Mouse (Mus musculus): Measurements from ENCODE around the gene Anks1.

Anks1 gene

GRCm38 (mm10) chr17:27908888-27909621, at the start of gene Anks1:
Gene Anks1 (plus strand): TSS chr17:27909306.
- peak; percentile 78 for DNase-seq (ENCODE audit: low read depth, low spot score)

DNA sequence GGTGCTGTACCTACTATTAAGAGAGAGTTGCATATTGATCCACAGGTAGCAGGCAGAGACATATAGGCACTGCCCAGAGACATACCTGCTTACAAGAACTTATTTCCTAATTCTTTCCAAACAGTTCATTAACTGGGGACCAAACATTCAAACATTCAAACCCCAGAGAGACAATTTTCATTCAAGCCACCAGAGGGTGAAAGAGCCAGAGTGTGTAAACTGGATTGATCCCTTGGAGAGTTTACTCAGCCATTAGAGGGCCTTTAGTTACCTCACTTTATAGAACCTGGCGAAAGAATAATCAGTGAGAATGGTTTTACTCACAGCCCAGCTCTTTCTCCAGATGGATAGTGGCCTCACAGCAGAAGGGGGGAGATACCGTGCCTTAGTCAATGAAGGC, 43.6 kb upstream of the Anks1 start:
- no peak for DNase-seq (ENCODE audit: low read depth, low spot score)

- DNase-seq (ENCODE audit: low read depth, low spot score): no peak
Observed at GRCm38 (mm10) chr17:27866737-27867136, 42.4 kb upstream of the Anks1 start.

- DNase-seq (ENCODE audit: low read depth, low spot score): no peak
Observed at GRCm38 (mm10) chr17:27871851-27872250, 37.3 kb upstream of the Anks1 start.

- no peak for DNase-seq (ENCODE audit: low read depth, low spot score)
Observed at GRCm38 (mm10) chr17:27873583-27873982, 35.5 kb upstream of the Anks1 start.

GRCm38 (mm10) chr17:27874510-27874909, 34.6 kb upstream of the Anks1 start:
- DNase-seq (ENCODE audit: low read depth, low spot score): no peak

DNA sequence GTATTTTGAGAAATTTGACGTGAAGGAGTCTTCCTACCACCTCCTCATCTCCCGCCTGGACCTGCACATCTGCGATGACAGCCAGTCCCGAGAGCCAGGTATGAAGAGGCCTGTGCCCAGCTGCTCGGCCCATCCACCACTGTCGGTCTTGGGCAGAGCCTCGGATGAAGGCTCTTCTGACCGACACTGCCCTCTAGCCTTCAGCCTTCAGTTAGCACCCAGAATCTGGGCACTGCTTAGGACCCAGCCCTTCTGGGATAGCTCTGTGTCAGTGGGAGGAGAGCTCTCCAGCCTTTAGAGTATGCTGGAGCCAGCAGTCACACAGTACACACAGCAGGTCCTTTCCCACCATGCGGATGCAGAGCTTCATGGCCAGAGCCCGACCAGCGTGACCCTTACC, 27.6 kb upstream of the Anks1 start:
- no peak for DNase-seq (ENCODE audit: low read depth, low spot score)

- no peak for DNase-seq (ENCODE audit: low read depth, low spot score)
Observed at GRCm38 (mm10) chr17:27883129-27883528, 26.0 kb upstream of the Anks1 start.

- DNase-seq (ENCODE audit: low read depth, low spot score): no peak
Observed at GRCm38 (mm10) chr17:27883994-27884393, 25.1 kb upstream of the Anks1 start.

- no peak for DNase-seq (ENCODE audit: low read depth, low spot score)
Observed at GRCm38 (mm10) chr17:27886499-27887210, 22.5 kb upstream of the Anks1 start.

DNA sequence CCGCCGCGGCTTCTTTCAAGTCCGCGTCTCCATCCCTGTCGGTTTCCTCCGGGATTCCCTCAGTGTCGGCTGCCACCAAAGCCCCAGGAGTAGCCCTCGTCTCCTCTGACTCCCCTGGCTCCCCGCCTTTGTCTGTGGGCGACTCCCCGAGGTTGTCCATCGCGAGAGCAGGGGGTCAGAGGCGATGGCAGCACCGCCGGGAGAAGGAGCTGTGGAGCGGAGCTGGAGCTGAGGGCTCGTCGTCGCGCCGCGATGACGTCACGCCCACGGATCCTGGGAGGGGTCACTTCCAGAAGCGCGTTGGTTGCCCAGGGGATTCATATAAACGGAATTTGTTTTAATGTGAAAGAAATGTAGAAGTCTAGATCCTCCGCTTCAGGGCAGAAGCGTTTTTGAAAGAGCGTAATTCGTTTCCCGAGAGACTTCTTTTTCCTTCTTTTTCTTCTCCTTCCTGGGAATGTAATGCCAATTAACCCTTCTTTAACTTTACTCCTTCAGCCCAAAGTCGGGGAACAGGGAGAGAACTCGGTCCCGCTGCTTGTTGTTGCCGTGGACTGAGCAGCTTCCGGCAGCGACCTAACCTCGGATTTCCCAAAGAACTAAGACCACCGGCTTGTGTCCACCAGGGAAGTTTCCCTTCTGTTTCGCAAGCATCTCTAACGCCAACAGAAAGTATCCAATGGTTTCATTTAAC, 1.4 kb upstream of the Anks1 start:
- DNase-seq (ENCODE audit: low read depth, low spot score): peak; percentile 89

DNA sequence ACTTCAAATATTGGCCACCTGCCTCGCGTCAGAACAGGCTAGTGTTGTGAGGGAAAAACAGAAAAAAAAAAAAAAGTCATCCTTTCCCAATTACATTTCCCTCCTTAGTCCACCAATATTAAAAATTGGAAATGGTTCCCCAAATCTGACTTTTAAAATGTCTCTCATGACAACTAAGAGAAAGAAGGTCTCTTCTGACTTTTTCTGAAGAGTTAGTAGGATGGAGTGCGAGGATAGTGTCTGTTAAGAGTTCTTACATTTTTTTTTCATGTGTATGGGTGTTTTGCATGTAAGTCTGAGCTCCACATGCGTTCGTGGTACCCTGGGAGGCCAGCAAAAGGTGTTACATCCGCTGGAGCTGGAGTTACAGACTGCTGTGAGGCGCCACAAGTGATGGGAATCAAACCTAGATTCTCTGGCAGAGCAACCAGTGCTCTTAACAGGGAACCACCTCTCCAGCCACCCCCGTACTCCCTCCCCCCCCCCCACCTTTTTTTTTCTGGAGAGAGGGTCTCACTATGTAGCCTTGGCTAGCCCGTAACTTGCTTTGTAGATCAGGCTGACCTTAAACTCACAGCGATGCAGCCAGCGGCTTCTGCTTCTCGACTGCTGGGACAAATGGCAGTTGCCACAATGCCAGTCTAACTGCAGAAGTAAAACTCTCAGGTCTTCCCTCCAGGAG, 759 bp upstream of the Anks1 start:
- DNase-seq (ENCODE audit: low read depth, low spot score): peak; percentile 45

DNA sequence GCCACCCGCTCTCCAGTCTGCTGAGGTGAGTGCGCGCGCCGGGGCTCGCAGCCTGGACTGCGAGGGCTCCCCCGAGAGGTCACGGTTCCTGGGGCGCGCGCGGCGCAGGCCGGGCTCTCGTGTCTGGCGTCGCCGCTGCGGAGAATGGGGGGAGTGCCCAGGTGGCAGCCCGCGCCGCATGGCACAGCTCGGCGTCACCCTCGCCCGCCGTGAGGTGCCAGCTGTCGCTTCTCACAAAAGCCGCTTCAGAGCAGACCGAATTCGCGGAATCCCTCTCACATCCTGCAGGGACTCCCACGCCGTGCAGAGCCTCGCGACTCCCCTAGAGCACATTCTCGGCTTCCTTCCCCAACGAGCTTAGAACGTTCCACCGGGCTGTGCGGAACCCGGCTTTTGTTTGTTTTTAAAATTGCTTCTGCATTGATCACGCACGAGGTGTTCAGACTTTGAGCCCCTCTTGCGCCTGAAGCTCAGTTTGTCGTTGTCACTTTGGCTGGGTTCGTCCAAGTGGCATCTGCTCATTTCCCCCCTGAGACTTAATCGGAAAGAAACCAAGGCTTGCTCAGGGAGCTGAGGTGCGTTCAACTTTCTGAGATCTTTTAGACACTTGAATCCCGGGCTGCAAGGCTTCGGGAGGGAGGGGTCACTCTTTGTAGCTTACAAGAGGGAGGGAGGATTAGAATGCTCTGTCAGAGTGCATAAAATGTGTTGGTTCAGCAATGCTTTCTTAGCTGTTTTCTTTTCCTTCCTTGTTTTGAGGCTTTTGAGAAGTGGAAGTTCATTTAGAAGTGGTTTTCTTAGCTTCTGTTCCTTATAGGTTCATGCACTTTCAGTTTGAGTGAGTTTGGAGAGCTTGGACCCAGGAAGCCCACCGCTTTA, 755 bp downstream of the Anks1 start, which contains the start of gene Taf11:
Gene Taf11 (minus strand): TSS at position 223 of the 879 bp plus-strand sequence.
- DNase-seq (ENCODE audit: low read depth, low spot score): peak; percentile 16

GRCm38 (mm10) chr17:27911371-27911770, 2.3 kb downstream of the Anks1 start:
- DNase-seq (ENCODE audit: low read depth, low spot score): no peak

GRCm38 (mm10) chr17:27914742-27915141, 5.6 kb downstream of the Anks1 start:
- DNase-seq (ENCODE audit: low read depth, low spot score): no peak

DNA sequence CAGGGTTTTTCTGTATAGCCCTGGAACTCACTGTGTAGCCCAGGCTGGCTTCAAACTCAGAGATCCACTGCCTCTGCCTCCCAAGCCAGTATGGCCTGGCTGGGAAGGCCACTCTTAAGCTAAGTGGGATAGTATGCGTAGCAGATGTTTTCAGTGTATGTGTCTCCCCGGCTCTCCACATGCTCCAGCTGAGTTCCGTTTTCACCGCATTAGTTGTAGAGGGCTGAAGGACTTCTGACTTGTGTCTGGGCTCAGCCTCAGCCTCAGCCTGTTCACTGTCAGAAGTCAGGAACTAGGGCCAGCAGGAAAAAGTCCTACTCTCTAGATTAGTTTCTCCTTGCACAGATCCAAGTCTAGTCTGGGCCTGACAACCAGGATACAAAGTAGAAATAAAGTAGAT, 7.3 kb downstream of the Anks1 start:
- no peak for DNase-seq (ENCODE audit: low read depth, low spot score)

- no peak for DNase-seq (ENCODE audit: low read depth, low spot score)
Observed at GRCm38 (mm10) chr17:27920676-27921075, 11.6 kb downstream of the Anks1 start.

GRCm38 (mm10) chr17:27922174-27922712, 13.1 kb downstream of the Anks1 start:
- no peak for DNase-seq (ENCODE audit: low read depth, low spot score)

DNA sequence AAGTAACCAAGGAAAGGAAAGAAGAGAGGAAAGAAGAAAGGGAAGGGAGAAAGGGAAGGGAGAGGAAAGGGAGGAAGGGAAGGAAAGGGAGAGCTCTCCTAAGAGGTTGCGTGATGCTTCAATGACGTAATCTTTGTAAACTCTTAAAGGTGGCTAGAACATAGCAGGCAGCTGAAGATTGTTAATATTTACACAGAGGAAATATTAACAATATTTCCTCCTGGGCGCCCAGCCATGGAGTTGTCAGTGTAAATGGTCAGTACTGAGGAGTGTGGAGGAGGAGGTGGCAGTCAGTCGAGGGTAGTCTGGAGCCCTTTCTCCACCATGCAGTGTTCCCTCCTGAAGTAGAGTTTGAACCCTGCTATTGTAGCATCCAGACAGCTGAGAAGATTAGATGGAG, 15.9 kb downstream of the Anks1 start:
- DNase-seq (ENCODE audit: low read depth, low spot score): no peak

- no peak for DNase-seq (ENCODE audit: low read depth, low spot score)
Observed at GRCm38 (mm10) chr17:27925504-27925903, 16.4 kb downstream of the Anks1 start.

- DNase-seq (ENCODE audit: low read depth, low spot score): no peak
Observed at GRCm38 (mm10) chr17:27930291-27930690, 21.2 kb downstream of the Anks1 start.

Measured in embryo, embryonic 11.5 days (tissue).